Mouse (Mus musculus): Measurements from ENCODE around the gene Ints11. TPM values are rescaled to one million over a fixed set of nuclear protein-coding genes. Genes with fewer than 3 reads are reported as not detected.

The Ints11 gene
- 22.2 and 49.5 TPM in 2 replicates for polyA plus RNA-seq (2011; ENCODE audit: insufficient read depth, insufficient read length, low replicate concordance, missing spikeins)

DNA sequence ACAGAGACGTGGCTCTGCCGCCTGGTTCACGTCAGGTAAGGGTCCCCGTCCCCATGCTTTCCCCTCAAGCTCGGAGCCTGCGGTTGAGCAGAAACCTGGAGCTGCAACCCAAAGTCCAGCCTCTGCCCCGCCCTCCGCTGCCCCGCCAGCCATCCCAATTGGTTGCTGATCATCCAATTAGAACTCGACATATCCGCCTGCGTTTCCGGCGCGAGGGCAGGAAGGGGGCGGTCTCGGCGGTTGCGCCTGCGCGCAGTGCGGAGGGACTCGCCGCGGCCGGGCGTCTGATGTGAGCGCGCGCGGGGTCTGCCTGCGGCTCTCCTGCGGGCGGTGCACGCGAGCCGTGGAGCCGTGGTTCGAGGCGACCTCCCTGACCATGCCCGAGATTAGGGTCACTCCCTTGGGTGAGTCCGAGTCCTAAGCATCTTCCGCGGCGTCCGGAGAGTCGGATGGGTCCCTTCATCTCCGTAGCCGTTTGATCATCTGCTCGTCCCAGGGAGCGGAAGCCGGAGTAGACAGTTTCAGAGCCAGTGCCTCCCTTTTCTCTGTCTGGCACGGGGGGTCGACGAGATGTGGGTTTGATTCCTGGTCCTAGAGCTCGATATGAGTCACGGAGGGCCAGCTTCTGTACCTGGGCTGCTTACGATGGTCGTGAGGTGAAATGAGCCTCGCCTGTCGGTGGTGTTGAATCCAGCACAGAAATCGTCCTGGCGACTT, at the start of gene Ints11, which contains the start of gene Cptp:
Gene Ints11 (plus strand): TSS at position 230 of the 717 bp plus-strand sequence.
Gene Cptp (minus strand): TSS at position 124 of the 717 bp plus-strand sequence.
- peak within 1 kb of the TSS; percentile 100 for H3K4me3 ChIP-seq (replicated peaks; ENCODE audit: control insufficient read depth, low read depth, low read length)
- WGBS = under 1% methylated on average over 63 of the region's 63 CpGs
- peaks cover 2% of the 10 kb centered on the region for H3K4me1 ChIP-seq (ENCODE audit: control insufficient read depth, insufficient read depth, low read length)
- H3K27ac ChIP-seq (ENCODE audit: control insufficient read depth, insufficient read depth, low read depth, low read length, poor library complexity) = peak within 1 kb of the TSS; percentile 52
- TF ChIP-seq POLR2A (IDR thresholded peaks at IDR 0.05; ENCODE audit: borderline replicate concordance, control insufficient read depth, low read depth, low read length) (peak; percentile 70; the same call in 1 of the 2 replicates), CTCF (IDR thresholded peaks at IDR 0.05; ENCODE audit: control insufficient read depth, insufficient read depth, low read length) (peak; percentile 1; the same call in 1 of the 2 replicates)

DNA sequence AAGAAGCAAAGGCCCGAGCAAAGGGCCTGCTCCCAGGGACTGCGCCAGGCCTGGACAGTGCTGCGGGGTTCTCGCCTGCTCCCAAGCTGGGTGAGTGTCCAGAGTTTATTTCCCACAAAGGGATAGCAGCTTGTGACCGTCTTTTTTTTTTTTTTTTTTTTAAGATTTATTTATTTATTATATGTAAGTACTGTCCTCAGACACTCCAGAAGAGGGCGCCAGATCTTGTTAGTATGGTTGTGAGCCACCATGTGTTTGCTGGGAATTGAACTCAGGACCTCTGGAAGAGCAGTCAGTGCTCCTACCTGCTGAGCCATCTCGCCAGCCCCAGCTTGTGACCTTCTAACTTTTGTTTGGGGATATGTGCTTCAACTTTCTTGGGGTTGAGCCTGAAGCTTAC, 48.3 kb upstream of the Ints11 start:
- TF ChIP-seq CTCF (IDR thresholded peaks at IDR 0.05; ENCODE audit: control insufficient read depth, insufficient read depth, low read length) = no peak
- TF ChIP-seq POLR2A (IDR thresholded peaks at IDR 0.05; ENCODE audit: borderline replicate concordance, control insufficient read depth, low read depth, low read length) = no peak
- WGBS = 76% methylated on average over 7 of the region's 7 CpGs
- no peaks in the 10 kb centered on the region for H3K4me1 ChIP-seq (ENCODE audit: control insufficient read depth, insufficient read depth, low read length)
- no peak overlapping the region for H3K27ac ChIP-seq (ENCODE audit: control insufficient read depth, insufficient read depth, low read depth, low read length, poor library complexity)
- H3K4me3 ChIP-seq (replicated peaks; ENCODE audit: control insufficient read depth, low read depth, low read length) = no peak overlapping the region

DNA sequence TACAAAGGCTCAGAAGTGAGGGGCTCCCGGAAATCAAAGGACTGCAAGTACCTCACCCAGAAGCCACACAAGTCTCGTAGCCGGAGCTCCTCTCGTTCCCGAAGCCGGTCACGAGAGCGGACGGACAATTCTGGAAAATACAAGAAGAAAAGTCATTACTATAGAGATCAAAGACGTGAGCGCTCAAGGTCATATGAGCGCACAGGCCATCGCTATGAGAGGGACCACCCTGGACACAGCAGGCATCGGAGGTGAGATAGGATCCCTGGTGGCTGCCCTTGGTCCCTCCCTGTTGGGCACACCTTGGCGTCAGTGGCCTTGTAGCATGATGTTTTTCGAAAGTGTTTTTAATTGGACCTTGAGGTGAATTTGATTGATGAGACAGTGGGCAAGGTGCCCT, 45.9 kb upstream of the Ints11 start:
- no peaks in the 10 kb centered on the region for H3K4me1 ChIP-seq (ENCODE audit: control insufficient read depth, insufficient read depth, low read length)
- TF ChIP-seq CTCF (IDR thresholded peaks at IDR 0.05; ENCODE audit: control insufficient read depth, insufficient read depth, low read length) (no peak), POLR2A (IDR thresholded peaks at IDR 0.05; ENCODE audit: borderline replicate concordance, control insufficient read depth, low read depth, low read length) (no peak)
- WGBS = 93% methylated on average over 16 of the region's 16 CpGs
- no peak overlapping the region for H3K4me3 ChIP-seq (replicated peaks; ENCODE audit: control insufficient read depth, low read depth, low read length)
- no peak overlapping the region for H3K27ac ChIP-seq (ENCODE audit: control insufficient read depth, insufficient read depth, low read depth, low read length, poor library complexity)

DNA sequence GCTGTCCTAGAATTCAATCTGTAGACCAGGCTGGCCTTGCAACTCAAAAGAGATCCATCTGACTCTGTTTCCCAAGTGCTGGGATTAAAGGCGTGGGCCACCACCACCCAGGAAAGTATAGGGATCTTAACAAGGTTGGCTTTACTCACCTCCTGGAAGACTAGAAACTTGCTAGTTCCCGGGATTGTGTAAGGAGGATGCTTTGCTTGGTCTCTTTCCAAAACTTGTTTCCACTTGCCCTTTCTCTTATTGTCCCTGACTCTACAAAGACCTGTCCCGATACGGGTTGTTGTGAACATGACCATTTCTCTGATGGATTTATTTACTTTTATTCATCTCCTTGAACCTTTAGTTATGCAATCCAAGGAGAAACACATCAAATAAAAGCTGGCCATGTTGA, 39.5 kb upstream of the Ints11 start:
- H3K27ac ChIP-seq (ENCODE audit: control insufficient read depth, insufficient read depth, low read depth, low read length, poor library complexity) = no peak overlapping the region
- H3K4me3 ChIP-seq (replicated peaks; ENCODE audit: control insufficient read depth, low read depth, low read length) = no peak overlapping the region
- WGBS = 97% methylated on average over 4 of the region's 4 CpGs
- TF ChIP-seq CTCF (IDR thresholded peaks at IDR 0.05; ENCODE audit: control insufficient read depth, insufficient read depth, low read length) = no peak
- no peak for TF ChIP-seq POLR2A (IDR thresholded peaks at IDR 0.05; ENCODE audit: borderline replicate concordance, control insufficient read depth, low read depth, low read length)
- H3K4me1 ChIP-seq (ENCODE audit: control insufficient read depth, insufficient read depth, low read length) = peaks cover 4% of the 10 kb centered on the region

DNA sequence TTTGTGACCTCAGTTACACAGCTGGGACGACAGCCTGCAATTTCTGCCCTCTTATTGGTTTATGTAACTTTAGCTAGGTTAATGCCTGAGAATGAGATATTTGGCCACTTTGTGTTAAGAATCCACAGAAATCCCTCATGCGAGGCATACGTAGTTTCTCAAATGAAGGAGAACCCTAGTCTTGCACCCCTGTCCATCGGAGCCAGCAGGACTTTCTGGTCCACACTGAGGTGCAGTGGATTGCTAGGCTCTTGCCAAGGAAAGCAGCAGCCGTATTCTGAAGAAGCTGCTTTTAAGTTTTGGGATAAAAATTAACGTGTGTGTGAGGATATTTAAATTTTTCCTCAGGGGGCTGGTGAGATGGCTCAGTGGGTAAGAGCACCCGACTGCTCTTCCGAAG, 38.8 kb upstream of the Ints11 start:
- 42% methylated on average over 8 of the region's 8 CpGs for WGBS
- H3K4me3 ChIP-seq (replicated peaks; ENCODE audit: control insufficient read depth, low read depth, low read length) = peak overlapping the region; percentile 21
- TF ChIP-seq CTCF (IDR thresholded peaks at IDR 0.05; ENCODE audit: control insufficient read depth, insufficient read depth, low read length) (no peak), POLR2A (IDR thresholded peaks at IDR 0.05; ENCODE audit: borderline replicate concordance, control insufficient read depth, low read depth, low read length) (no peak)
- peaks cover 4% of the 10 kb centered on the region for H3K4me1 ChIP-seq (ENCODE audit: control insufficient read depth, insufficient read depth, low read length)
- no peak overlapping the region for H3K27ac ChIP-seq (ENCODE audit: control insufficient read depth, insufficient read depth, low read depth, low read length, poor library complexity)

DNA sequence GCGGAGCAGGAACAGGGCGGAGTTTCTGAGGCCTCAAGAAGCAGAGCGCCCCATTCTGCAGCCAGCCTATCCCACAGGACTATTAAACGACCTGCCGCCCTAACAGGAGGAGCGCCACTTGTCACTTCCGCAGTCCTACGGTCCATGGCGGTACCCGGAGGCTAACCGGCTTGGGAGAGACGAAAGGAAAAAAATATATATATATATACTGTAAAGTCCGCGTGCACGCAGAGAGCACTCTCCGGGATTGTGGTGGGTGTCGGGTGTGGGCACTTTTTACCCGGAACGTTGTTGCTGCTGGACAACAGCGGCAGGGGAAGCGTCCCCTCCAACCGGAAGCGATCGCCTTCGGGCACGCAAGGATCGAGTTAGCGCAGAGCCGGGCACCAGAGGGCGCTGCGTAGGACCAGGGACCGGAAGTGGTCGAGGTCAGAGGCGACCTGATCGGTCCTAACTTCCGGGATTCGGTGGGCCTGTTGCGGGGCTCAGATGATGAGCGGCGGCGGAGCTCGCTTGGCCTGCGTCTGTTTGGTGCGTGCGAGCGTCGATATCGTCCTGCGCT, 38.1 kb upstream of the Ints11 start, which contains the start of gene Aurkaip1:
Gene Aurkaip1 (plus strand): TSS at position 68 of the 562 bp plus-strand sequence.
- peak within 1 kb of the TSS; percentile 96 for H3K4me3 ChIP-seq (replicated peaks; ENCODE audit: control insufficient read depth, low read depth, low read length)
- H3K4me1 ChIP-seq (ENCODE audit: control insufficient read depth, insufficient read depth, low read length) = peaks cover 4% of the 10 kb centered on the region
- WGBS = under 1% methylated on average over 49 of the region's 49 CpGs
- peak; percentile 93 for TF ChIP-seq CTCF (IDR thresholded peaks at IDR 0.05; ENCODE audit: control insufficient read depth, insufficient read depth, low read length)
- peak; percentile 79; the same call in 1 of the 2 replicates for TF ChIP-seq POLR2A (IDR thresholded peaks at IDR 0.05; ENCODE audit: borderline replicate concordance, control insufficient read depth, low read depth, low read length)
- peak within 1 kb of the TSS; percentile 91 for H3K27ac ChIP-seq (ENCODE audit: control insufficient read depth, insufficient read depth, low read depth, low read length, poor library complexity)

DNA sequence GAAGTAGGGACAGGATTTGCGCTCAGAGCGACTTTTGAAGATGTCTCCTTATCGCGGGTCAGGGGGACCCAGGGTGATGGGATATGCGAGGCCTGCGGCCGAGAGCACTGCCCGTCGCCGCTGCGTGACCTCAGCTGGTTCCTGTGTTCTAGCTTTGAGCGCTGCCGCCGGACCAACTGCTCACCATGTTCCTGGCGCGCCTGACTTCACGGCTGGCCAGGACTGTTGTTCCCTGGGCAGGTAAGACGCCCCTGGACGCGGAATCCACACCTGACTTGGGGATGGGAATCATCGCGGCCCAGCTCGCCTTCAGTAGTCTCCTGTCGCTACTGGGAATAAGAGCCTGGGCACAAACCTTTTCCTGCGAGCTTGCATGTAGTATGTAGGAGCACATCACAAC, 37.5 kb upstream of the Ints11 start:
- WGBS = under 1% methylated on average over 25 of the region's 25 CpGs
- H3K4me1 ChIP-seq (ENCODE audit: control insufficient read depth, insufficient read depth, low read length) = peaks cover 4% of the 10 kb centered on the region
- TF ChIP-seq CTCF (IDR thresholded peaks at IDR 0.05; ENCODE audit: control insufficient read depth, insufficient read depth, low read length) (no peak), POLR2A (IDR thresholded peaks at IDR 0.05; ENCODE audit: borderline replicate concordance, control insufficient read depth, low read depth, low read length) (no peak)
- H3K27ac ChIP-seq (ENCODE audit: control insufficient read depth, insufficient read depth, low read depth, low read length, poor library complexity) = peak overlapping the region; percentile 91
- peak overlapping the region; percentile 96 for H3K4me3 ChIP-seq (replicated peaks; ENCODE audit: control insufficient read depth, low read depth, low read length)

DNA sequence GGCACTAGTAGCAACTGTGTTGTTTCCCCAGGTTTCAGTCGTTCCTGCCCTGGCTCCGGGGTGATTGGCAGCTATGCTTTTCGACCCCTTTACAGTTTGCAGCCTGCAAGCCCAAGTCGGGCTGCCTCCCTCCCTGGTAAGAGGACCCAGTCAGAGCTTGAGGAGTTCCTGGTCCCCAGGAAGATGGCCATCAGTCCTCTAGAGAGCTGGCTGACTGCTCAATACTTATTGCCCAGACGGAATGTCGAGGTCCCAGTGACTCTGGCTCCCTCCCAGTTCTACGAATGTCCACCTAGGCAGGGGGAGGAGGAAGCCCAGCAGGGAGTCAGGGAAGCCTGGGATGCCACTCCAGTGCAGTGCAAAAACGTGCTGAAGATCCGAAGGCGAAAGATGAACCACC, 37.0 kb upstream of the Ints11 start:
- WGBS = 49% methylated on average over 10 of the region's 10 CpGs
- H3K4me1 ChIP-seq (ENCODE audit: control insufficient read depth, insufficient read depth, low read length) = peaks cover 4% of the 10 kb centered on the region
- no peak for TF ChIP-seq POLR2A (IDR thresholded peaks at IDR 0.05; ENCODE audit: borderline replicate concordance, control insufficient read depth, low read depth, low read length)
- TF ChIP-seq CTCF (IDR thresholded peaks at IDR 0.05; ENCODE audit: control insufficient read depth, insufficient read depth, low read length) = no peak
- H3K4me3 ChIP-seq (replicated peaks; ENCODE audit: control insufficient read depth, low read depth, low read length) = peak overlapping the region; percentile 96
- H3K27ac ChIP-seq (ENCODE audit: control insufficient read depth, insufficient read depth, low read depth, low read length, poor library complexity) = peak overlapping the region; percentile 91; the same call in 1 of the 2 replicates
